Mouse (Mus musculus): Measurements from ENCODE around the gene Asxl2.

The Asxl2 gene

DNA sequence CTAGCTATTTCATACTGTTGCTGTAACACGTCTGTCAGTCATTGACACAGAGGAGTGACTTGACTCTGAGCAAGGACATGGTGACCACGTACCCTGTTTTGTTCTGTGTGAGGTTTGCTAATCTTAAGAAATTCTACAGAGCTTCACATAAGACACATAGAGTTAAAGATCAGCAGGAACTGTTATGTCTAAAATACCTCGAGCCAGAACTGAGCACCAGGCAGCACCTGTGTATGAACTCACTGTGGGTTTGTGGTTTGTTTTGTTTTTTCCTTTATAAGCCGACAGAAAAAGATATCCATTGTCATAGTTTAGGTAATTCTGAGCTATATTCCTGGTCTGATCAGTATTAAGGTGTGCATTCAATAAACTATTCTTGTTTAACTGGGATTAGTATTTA, 120.8 kb downstream of the Asxl2 start:
- WGBS, result 58% methylated on average over 4 of the region's 4 CpGs

DNA sequence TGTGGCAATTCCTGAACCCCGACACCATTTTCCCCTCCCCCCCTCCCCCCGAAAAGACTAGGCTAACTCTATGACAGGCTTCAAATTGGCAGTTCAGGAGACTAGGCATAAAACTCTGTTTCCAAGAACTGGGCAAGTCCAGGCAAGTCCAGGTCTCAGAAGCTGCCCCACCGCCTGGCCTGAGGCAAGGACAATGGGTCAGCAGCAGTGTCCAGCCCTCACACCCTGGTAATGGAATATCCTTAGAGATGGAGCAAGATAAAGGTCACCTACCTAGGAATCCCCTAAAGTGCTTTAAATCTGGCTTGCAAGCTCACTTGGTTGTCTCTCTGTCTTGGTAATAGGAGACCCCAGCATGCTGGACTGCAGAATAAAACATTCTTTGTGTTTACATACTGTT, 121.3 kb downstream of the Asxl2 start:
- WGBS, result 68% methylated on average over 3 of the region's 3 CpGs

DNA sequence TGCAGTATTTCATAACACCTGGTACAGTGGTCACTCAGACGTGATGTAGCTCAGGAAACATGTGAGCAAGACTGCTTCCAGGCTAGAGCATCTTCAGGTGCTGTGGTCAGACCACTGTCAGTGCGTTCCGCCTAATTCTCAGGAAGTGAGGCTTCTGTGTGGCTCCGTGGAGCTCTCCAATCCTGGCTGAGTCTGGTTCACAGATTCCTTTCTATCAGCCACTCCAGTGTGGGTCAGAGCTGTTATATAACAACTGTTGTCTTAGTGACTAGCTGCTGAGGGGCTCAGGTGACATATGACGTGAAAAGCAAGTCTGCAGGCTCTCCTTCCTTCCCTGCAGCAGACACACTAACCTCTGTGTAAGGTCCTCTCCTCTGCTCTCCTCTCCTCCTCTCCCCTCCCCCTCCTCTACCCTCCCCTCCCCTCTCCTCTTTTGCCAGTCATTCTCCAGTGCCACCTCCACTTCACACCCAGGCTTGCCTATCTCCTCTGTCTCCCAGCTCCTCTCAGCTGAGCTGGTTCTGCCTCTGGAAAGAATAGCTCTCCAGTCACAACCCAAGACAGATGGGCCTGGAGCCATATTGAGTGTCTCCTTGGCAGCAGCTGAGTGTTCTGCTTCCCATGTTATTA, 122.0 kb downstream of the Asxl2 start:
- WGBS, result 40% methylated on average over 5 of the region's 5 CpGs

DNA sequence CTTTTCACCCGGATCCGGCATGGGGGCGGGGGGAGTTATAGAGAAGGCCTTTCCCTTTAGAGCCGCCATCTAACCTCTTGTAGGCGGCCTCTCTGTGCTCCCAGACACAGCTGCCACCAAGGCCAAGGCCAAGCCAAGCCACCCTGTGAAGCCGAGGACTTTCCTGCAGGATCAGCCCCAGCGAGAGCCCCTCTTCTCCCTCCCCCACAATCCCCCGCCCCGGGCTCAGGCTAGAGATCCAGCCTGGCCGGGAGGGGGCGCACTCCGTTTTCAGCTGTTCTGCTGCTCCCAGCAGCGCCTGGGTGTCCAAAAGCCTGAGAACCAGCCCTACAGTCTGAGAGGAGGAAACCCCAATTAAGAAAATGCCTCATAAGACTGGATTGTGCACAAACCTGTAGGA, 123.6 kb downstream of the Asxl2 start:
- 16% methylated on average over 13 of the region's 13 CpGs for WGBS
